Mouse (Mus musculus) cerebral cortex, adult 2 months (tissue): ENCODE data around the gene Cfc1.

Experiments used
- WGBS: fragments of 180-500 bp; shearing (Covaris S2); methylation state at CpG from one replicate; pipeline ENCODE4 v1.1.7; 2018; 5-methylcytosine and 5-hydroxymethylcytosine counted together

The Cfc1 gene

GRCm38 (mm10) chr1:34553690-34554089, 18.2 kb downstream of the Cfc1 start:
- WGBS = 92% methylated on average over 1 of the region's 1 CpGs

GRCm38 (mm10) chr1:34554275-34554674, 18.8 kb downstream of the Cfc1 start:
- WGBS = 93% methylated on average over 7 of the region's 7 CpGs

- WGBS = 90% methylated on average over 15 of the region's 15 CpGs
Measured at GRCm38 (mm10) chr1:34560843-34561242, 25.4 kb downstream of the Cfc1 start, which contains the start of gene Prss40. Prss40 (minus strand) TSS chr1:34560943.

- 85% methylated on average over 8 of the region's 8 CpGs for WGBS
Measured at GRCm38 (mm10) chr1:34564383-34565045, 29.1 kb downstream of the Cfc1 start.

GRCm38 (mm10) chr1:34568120-34568519, 32.7 kb downstream of the Cfc1 start:
- 91% methylated on average over 2 of the region's 2 CpGs for WGBS

DNA sequence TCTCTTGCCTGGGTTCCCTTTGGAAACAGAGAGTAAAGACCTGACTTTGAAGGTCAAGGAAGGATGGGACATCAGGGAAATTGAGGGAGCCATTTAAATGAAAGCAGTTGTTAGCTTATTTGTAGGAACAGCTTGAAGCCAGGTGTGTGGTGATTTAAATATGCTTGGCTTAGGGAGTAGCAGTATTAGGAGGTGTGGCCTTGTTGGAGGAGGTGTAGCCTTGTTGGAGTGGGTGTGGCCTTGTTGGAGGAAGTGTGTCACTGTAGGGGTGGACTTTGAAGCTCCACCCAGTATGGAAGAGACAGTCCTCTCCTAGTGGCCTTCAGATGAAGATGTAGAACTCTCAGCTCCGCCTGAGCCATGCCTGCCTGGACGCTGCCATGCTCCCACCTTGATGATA, 34.4 kb downstream of the Cfc1 start:
- 94% methylated on average over 2 of the region's 2 CpGs for WGBS

GRCm38 (mm10) chr1:34571431-34571830, 36.0 kb downstream of the Cfc1 start:
- WGBS = 36% methylated on average over 6 of the region's 6 CpGs

DNA sequence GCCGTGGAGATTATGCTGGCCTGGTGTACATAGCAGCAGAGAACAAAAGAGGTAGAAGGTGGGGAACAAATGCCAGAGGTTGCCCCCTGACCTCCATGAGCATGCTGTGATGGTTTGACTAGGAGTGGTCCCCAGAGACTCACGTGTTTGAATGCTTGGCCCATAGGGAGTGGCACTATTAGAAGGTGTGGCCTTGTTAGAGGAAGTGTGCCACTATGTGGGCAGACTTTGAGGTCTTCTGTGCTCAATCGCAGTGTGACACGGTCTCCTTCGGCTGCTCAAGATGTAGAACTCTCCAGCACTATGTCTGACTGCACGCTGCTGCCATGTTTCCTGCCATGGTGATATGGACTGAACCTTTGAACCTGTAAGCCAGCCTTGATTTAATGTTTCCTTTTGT, 37.8 kb downstream of the Cfc1 start:
- 90% methylated on average over 6 of the region's 6 CpGs for WGBS

- WGBS = under 1% methylated on average over 53 of the region's 53 CpGs
Measured at GRCm38 (mm10) chr1:34578851-34579781, 43.7 kb downstream of the Cfc1 start, which contains the start of gene Amer3. Amer3 (plus strand) TSS chr1:34579657.

GRCm38 (mm10) chr1:34579782-34580356, 44.4 kb downstream of the Cfc1 start:
- WGBS = under 1% methylated on average over 18 of the region's 18 CpGs

- 71% methylated on average over 6 of the region's 6 CpGs for WGBS
Measured at GRCm38 (mm10) chr1:34582218-34582617, 46.8 kb downstream of the Cfc1 start.

GRCm38 (mm10) chr1:34583821-34584263, 48.4 kb downstream of the Cfc1 start:
- WGBS = 10% methylated on average over 4 of the region's 4 CpGs

- WGBS = 61% methylated on average over 4 of the region's 4 CpGs
Measured at GRCm38 (mm10) chr1:34584736-34585135, 49.3 kb downstream of the Cfc1 start.

DNA sequence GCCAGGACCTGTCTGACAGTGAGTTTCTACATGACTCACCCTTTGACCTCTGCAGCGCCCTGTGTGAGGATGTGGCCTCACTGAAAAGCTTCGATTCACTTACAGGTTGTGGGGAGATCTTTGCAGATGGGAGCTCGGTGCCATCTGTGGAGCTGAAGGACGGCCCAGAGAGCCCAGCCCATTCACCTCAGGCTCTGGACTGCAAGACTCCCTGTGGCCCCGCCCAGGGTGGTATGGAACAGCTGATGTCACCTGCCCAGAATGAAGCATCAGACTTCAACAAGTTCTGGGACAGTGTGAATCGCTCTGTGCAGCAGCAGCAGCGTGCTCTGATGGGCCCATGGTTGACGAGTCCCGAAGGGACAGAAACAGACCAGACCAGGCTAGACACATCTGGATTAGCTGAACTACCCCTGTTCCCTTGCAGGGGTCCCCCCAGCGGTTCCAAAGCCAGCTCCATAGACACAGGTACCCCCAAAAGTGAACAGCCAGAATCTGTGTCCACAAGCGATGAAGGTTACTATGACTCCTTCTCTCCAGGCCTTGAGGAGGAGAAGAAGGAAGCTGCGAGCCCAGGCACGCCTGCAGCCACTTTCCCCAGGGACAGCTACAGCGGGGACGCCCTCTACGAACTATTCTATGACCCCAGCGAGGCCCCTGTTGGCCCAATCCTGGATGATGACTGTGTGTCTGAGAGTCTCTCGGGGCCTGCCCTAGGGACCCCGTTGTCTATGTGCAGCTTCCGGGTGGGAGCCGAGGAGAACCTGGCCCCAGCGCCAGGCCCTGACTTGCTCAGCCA, 52.0 kb downstream of the Cfc1 start:
- WGBS = 85% methylated on average over 22 of the region's 22 CpGs
